Mouse (Mus musculus) gastrocnemius, postnatal 25 days (tissue): ENCODE measurements at regions not wholly inside any gene's neighbourhood (a gene's known extent, or its start where the extent isn't known, plus 50 kb on each side); places are given as distances from the start of the nearest gene placed in this dataset.

Source experiments
- DNase-seq: peaks from one replicate; pipeline ENCODE4 v3.0.0; 2022

DNA sequence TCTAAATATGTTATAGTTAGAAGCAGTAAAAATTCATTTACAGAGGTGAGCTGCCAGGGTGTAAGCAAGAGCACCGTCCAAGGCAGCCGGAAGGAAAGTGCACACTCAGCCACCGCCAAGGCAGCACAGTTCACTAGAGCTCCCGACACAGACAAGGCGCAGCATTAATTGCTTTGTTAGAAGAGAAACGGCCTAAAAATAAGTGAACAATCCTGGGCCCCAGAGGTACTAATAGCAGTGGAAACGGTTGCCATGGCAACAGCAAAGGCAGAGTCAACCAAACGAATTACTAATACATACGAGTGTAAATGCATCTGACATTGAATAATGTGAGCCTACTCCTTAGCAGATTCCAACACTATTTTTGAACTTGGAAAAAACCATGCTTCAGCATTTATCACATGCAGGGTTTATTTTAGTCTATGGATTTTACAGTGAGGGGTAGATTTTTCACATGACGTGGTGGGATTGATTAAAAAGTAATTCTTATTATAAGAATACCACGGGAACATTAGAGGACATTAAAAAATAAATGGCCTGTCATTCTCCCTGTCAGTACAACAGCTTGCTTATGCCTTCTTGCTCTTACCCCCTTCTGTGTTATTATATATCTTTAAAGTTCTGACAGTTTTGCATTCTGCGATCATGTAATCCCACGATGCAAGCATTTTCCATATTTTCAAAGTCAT lies 62.5 kb downstream of the Cavin4 start:
- DNase-seq: no peak

DNA sequence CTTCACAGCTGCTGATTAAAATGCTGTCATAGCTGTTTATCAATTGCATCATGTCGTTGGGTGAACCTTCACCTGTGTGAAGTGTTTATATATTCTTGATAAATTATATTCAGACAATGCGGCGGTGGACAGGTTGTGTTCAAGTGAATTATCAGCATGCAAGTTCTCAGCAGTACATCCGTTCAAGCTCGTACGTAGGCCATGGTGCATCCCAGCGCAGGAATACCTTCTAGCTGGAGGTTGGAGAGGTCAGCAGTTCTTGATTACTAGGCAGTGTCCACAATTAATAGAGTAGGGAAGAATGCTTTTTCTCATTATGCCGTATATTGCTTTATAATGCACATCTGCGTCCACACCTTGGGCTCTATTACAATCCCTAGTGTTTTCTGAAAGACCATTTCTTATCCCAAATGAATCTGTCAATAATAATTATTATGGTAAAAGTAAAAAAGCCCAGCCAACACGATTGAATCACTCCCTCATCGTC lies 63.1 kb downstream of the Cavin4 start:
- no peak for DNase-seq

DNA sequence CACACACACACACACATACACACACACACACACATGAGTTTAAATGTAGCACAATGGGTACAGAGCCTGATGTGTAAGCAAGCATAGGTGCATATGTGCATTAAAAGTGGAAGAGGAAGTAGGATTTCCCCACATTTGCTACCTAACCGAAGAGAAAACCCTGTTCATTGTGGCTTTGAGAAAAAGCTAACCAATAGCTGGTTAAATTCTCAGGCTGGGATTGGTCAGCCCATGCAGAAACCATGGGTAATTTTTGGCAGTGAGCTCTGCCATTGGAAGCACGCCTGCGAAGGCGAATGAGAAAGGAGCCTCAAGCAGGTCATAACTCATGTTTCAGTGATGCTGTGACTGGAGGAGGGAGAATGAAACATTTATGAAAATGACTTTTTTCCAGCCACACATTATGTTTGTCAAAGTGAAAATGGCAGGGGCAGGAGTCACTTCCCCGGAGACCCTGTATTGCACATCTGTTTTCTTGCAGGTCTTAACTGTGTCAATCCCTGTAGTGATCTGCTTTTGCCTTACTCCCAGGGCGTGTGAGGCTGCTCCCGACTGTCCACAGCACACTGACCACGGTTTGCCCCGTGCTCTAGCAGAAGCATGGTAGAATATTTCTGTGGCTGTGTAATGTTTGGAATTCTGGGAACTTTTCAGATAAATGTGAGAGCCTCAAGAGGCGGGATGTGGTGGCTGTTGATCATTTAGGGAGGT lies 71.7 kb downstream of the Cavin4 start:
- DNase-seq: no peak

DNA sequence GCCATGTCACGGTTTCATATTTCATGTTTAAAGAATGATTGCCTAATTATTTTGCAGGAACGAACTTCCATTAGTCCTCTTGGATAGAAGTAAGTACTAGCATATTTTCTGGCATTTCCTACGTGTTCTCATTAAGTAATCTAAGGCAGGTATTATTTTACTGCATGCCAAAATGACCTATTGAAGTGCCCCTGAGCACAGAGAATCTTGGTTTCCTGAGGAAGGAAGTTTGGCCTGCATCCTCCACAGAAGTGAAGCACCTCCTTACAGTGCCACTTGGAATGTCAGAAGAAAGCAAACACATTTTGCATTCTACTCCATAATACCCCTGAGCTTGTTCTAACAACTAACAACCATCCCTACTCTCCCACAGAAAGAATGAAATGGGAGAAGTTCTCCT lies 82.9 kb downstream of the Cavin4 start:
- DNase-seq: no peak

DNA sequence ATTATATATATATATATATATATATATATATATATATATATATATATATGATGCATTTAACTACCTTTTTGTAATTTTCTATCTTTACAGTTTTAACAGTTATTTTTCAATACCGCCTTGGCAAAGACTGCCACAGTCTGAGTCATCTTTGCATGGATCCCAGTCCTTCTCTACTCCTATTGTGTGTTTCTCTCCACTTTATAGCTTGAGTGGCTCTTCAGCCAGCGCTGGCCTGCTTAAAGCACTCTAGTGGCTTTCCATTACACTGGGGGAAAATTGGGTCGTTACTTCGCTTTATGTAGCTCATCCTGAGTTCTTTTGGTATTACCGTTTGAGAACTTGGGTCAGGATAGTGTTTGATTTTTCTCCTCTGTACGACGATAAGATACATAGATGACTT lies 86.3 kb downstream of the Cavin4 start:
- DNase-seq: no peak

DNA sequence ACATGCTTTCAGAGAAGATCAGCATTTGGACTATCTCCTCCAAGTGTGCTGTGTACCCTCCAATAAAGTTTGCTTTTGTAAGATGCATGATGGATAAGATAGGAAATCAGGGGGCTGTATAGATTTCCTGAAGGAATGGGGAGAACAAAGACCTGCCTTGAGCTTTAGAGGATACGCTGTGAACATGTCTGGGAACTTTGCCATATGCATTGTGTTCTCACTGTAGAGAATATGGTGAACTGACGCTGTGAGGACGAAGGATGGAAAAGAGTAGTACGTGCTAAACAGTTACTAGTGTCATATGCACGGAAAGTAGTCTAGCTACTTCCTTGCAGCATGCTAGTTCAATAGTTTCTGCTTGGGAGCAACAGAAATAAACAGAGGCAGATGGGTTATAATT lies 86.8 kb downstream of the Cavin4 start:
- DNase-seq: no peak

DNA sequence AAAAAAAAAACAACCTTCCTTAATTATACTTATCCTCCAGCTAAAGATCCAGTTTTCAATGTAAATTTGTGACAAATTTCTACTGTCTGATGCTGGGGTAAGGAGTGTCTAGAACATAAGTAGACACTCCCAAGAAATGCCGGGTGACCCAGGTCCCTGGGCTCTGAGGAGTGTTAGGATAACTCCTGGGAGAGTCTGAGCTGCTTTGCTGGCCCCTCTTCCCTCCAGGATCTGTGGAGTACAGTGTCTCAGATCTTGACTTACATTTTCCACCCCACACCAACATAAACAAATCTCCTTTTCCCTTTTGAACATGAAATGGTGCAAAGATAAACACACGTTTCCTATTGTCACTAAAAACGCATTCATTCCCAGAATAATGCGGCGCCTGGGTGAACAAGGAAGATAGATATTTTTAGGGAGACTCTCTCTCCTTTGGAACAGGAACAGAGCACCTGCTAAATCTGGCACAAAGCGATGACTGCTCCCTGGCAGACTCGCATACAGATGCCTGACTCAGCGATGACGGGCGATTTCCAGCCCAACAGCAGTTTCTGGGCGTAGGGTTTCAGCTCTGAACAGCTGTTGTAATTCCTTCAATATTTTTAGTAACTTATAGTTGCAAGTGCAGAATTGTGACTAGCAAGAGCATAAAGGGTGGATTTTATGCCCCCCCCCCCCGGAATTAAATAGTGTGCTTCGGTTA lies 91.3 kb downstream of the Cavin4 start:
- DNase-seq: peak; percentile 84

DNA sequence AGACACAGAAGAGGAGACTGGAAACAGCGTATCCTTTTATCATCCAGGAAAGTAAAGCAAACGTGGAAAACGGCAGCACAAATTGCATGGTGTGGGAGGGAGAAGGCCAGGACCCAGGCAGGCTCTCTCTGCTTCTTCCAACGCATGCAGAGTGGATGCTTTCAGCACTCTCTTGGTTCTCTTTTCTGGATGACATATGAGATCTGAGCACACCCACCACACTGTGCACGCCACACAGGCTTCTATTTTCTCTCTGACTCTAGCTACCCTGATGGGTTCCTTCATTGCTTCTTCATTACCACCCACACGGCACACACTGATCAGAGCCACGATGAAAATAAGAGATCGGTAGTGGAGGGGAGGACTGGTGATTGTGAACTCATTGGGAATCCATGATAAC lies 97.3 kb downstream of the Cavin4 start:
- no peak for DNase-seq

DNA sequence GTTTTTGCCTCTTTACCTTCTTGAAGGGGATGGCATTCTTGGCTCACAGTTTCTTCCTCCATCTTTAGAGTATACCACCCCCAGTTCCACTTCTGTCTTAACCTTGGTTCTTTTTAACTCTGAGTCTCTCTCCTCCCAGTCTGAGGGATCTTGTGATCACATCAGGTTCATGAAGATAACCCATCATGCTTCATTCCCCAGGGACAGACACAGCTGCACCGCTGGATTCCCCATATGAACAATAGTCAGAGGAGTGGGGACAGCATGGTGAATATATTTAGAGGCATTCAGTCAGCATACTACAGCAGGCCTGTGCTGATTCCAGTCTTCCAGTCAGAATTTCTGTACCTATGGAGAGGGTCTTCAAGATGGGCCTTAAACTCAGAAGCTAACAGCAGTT lies 103.1 kb downstream of the Cavin4 start:
- DNase-seq: no peak

DNA sequence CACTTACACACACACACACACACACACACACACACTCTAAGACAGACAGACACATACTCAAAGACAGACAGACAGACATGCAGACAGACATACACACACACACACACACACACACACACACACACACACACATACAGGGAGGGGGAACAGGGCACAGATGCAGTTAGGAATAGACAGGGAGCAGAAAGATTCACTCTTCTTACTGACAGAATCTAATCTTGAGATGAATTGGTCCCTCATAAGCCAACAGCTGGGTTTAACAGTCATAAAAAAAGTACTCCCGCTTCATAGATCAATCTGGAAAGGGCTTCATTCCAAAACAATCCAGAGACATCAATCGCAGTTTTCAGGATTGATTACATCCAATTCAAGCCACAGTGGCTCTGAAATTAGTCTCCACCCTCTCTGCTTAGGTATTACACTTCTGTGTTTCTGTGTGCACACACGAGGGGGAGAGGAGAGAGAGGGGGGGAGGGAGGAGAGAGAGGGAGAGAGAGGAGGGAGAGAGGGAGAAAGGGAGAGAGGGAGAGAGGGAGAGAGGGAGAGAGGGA lies 107.2 kb downstream of the Cavin4 start:
- DNase-seq: no peak

DNA sequence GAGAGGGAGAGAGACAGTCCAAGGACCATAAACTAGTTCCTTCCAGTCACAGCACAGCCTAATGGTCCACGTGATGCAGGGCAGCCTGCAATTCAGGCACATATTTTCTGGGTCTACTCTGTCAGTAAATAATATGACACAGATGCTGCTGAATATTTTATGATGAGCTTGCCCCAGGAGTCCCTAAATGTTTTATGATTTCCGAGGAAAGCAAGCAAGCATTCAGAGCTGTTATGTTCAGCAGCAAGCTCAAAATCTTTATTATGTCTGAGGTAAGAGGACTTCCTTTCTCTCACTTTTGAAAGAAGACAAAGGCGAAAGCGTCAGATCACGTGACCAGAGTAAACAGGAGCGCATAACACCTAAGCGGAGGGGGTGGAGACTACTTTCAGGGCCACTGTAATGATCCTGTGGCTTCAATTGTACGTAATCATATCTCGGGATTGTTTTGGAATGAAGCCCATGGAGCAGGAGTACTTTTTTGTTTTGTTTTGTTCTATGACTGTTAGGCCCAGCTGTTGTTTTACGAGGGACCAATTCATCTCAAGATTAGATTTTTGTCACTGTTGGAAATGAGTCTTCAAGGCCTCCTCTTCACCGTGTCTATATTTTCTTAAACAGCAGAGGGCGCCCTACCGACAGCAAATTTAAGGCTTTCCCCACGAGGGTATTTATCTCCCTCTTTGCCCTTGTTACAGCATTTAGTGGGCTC lies 107.8 kb downstream of the Cavin4 start:
- no peak for DNase-seq

DNA sequence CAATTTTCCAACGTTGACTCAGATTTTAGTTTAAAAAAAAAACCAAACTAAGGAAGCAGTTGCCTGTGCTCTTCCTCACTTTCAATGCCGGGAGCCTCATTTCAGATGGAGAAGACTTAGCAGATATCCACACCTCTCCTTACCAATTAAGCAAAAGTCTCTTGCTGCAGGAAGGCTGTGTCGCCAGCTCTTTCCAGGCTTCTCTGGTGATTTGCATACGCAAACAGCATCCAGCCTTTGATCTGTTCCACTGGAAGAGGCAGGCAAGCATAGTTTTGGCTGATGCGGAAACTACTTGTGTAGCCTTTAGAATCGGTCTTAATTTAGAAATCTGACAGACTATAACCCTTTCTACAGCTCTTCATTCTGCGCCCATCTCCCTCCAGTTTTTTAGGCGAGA lies 108.5 kb downstream of the Cavin4 start:
- no peak for DNase-seq

DNA sequence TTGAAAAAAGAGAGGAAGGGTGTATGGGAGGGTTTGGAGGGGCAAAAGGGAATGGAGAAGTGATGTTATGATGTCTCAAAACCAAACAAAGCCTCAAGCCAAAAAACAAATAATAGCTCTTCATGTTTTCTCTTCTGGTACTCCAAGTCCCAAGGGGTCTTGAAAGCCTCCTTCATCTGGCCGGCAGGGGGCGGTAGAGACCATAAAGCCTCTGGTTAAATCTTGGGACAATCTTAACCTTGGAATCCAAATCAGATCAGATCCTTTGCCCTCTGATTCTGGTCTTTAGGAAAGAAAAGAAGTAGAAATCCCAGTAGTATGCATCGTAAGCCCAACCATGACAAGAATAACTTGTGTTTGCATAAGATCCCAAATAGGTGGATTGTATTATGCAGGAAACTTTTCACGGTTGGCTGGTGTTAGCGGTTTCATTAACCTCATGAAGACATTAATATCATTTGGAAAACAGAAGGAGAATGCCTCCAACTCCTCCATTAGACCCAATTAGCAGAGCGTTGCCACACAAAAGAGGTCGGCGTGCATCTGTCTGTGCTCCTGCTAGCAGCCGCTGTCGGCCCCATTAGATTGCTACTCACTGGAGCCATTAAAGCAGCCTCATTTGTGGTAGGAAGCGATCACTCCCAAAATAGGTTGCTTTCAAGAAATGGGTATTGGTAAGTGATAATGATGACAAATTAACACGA lies 116.0 kb downstream of the Cavin4 start:
- no peak for DNase-seq

DNA sequence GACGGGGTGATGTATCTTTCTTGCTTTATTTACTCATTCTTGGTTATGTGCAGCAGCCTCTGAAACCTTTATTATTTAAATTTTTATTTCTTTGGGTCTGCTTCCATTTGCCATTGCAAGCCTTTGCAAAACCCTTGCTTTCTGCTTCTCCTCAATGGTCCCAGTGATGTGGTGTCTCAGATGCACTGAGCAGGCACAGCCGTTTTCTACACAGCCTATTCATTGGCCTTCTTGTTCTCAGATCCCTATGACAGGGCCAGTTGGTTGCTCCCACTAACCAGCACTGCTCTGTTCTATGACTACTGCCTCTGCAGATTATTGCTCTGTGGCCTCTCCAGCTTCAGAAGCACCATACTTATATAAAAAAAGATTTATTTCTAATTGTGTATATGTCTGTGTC lies 116.6 kb downstream of the Cavin4 start:
- DNase-seq: no peak

DNA sequence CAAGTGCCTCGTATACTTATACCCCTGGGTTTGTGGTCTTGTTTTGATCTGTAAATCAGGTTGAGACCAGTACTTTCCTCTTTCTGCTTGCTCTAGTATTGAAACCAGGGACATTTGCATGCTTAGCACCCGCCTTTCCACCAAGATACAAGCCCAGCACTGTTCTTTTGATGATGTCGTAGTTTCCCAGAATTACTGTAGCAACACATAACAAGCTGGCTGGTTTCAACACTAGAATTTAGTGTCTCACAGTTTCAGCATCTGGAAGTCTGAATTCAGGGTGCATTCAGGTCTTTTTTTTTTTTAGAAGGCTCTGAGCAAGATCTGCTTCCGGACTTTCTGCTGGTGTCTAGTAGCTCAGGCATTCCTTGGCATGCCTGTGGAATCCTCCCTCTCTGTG lies 117.8 kb downstream of the Cavin4 start:
- DNase-seq: no peak

DNA sequence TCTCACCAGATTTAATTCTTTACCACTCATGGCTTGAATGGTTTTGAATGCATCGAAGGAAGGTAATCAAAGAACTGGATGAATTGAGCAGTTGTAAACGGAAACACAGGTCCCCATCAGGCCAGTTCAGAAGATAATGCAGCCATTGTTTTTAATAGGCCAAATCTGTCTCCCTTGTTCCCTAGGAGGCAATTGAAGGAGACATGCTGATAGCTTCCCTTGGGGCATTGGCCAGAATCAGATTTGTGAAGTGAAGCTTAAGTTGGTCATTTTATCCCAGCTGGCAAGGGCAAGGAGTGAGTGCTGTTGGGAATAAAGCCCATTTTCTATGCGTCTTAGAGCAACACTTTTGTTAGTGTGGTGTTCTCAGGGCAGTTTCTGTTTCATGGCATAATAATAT lies 119.4 kb downstream of the Cavin4 start:
- DNase-seq: no peak

DNA sequence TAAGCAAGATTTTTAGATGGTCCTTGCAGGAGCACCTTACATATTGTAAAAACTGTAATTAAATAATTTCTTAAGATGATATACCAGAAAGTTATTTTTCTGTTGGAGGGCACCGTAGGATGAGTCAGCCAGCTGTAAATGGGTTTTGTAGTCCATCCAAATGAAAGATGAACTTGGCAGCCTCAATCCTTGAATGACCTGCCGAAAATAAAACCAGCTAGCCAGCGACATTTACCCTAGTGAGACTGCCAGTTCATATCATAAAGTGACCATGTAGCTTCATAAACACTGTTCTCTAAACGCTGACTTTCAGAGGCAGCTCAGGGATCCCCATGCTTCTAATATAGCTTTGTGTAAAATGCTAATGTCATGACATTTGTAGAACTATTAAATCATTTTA lies 127.8 kb downstream of the Cavin4 start:
- DNase-seq: no peak

DNA sequence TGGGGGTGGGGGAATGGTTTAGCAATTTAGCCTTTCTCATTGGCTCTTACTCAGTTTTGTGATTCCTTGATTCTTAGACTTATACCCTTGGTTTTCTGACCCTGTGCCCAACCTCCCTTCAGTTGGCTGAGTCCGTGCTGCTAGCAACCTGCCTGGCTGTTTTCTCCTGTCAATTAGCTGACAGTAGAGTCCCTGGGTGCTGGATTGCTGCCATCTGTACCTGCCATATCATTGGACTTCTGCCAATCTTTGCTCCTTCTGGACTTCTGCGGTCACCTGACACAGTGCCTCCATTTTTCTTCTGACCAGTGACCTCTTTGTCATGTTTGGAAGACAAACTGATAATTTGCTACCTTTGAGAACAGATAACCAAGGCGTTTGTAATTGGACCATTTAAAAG lies 140.5 kb downstream of the Cavin4 start:
- DNase-seq: no peak

DNA sequence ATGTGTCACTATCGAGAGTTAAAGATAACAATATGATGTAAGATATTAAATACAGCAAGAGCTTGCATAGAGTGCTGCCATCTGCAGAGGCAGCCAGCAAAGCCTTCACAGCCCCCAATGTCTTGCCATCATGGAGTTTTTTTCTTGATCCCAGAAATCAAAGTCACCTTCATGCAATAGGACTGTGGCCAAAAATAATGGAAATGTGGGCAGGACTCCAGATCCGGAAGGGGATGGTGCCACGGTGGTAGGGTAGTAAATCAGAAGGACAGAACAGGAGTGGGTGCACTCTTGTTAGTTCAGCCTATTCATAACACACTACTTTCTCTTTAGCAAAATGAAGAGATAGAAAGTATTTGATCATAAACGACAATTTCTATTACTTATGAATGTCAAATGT lies 145.3 kb downstream of the Cavin4 start:
- DNase-seq: no peak

DNA sequence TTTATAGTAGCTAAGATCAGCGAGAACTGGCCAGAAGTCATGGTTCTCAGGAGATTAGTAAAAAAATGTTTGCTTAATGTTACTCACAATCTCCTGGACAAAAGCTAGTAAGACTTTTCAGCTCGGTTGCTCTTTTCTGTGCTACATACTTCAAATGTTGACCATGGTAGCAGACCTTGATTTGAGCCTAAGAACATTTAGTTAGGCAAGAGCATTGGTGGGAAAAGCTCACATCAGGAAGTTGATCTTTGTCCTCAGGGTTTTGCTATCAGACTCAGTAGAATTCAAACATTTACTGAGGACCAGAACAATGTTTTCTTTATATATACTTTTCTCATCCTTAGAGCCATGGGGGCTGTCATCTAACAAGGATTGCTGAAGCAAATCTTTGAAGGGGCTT lies 170.4 kb downstream of the Cavin4 start:
- no peak for DNase-seq

DNA sequence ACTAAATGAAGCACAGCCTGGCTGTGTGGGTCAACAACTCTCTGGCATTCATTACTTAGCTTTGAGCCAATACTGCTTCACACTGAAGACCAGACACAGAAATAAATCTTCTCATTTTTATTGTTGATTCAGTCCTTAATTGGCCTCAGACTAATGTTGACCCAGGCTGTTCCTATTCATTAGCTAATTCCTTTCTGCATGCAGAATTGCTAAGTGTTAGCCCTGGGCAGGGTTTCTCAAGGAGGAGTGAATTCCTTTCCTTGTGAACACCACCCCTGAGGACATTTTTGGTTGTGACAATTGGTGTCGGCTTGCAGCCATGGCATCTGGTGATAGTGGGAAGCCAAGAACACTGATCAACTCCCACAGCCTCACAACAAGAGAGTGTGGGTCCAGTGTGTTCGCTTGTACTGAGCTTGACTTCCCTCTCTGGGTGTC lies 179.5 kb downstream of the Cavin4 start:
- peak; percentile 46 for DNase-seq

DNA sequence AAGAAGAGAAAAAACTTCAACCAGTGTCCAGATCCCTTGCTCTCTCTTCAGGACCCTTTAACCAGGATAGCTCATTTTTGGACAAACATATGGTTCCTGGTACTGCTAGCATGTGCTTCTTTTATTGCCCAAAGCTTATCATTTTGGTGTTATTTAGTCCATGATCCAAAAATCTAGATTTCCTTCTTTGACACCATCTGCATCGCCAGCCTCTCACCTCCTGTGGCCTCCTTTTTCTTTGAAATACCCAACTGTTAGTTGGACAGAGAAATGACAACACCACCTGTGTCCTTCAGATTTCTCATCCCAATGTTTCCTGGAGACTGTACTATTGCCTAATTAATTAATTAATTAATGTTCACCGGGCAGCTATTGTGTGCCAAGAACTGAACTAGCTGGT lies 188.0 kb upstream of the Plppr1 start:
- DNase-seq: no peak
